Mouse (Mus musculus) heart, adult 18-20 months (tissue): ENCODE measurements around the gene Ints6. TPM values are rescaled to one million over a fixed set of nuclear protein-coding genes. Genes with fewer than 3 reads are reported as not detected.

ENCODE experiments used
- DNase-seq, 2 experiments: peaks; one replicate each; pipeline ENCODE4 v3.0.0; 2021 to 2022; ENCODE audit warnings: mixed read lengths in 1 of 2
- total RNA-seq, 2 experiments: library from RNA; stranded (reverse); gene quantifications; 2 replicates each; pipeline ENCODE4 v1.2.3; 2021

The Ints6 gene
- total RNA-seq, 2 experiments from 2014 or later: 17.6 to 21.5 TPM

DNA sequence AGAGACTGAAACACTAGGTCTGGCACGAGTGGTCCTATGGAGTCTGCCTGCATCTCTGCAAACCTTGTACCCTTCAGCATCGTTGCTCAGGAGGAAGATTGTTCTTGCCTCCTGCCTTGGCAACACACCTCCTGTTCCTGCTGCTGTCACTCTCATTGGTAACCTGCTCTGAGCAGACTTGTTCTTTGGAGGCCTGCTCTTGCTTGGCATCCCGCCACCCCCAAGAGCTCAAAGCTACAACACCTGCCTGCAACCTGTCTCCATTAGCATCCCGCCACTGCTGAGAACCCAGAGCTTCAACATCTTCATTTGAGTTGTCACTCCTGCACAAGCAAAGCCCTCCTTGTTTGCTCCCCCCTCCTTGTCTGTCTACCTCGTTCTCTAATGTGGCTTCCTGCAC, 133.0 kb downstream of the Ints6 start:
- no peak for DNase-seq

Other genes starting within 250 kb of the Ints6 start
- 1 to 10 TPM; 3.8 to 3.9 TPM for gene Fam124a, start 205.4 kb downstream of the Ints6 start, total RNA-seq
- not detected for gene Gm4131, start 194.2 kb downstream of the Ints6 start, total RNA-seq
- gene Serpine3, start 97.5 kb downstream of the Ints6 start, total RNA-seq: not detected
- gene Wdfy2, start 76.5 kb upstream of the Ints6 start, total RNA-seq: 1 to 10 TPM; 6.4 to 6.9 TPM
- gene Defb48, start 223.3 kb upstream of the Ints6 start, total RNA-seq: not detected
- gene Defb47, start 236.9 kb upstream of the Ints6 start, total RNA-seq: not detected